Mouse (Mus musculus) right cerebral cortex, adult 18-20 months (tissue): ENCODE data around the gene Zfyve27.
A peak's percentile ranks its signal among the peaks of the same experiment; 100 is the strongest.

Experiments
- DNase-seq: peaks from one replicate; pipeline ENCODE4 v3.0.0; 2022; ENCODE audit warnings: mixed read lengths

Zfyve27 gene

DNA sequence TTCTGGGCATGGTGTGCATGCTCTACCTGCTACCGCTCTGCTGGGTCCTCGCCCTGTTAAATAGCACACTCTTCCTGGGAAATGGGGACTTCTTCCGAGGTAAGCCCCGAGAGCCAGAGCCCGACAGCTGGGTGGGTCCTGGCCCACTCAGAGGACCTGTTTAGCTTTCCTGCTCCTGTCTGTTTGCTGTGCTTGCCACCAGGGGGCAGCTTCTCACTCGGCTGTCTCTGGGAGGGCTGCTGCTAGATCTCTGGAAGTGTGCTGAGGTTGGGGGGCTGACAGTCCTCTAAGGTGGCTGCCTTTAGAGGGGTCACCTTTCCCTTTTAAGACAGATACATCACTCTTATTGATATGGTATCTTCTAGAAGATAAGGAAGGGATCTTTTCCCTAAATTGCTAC is 18.9 kb downstream of the Zfyve27 start:
- no peak for DNase-seq

DNA sequence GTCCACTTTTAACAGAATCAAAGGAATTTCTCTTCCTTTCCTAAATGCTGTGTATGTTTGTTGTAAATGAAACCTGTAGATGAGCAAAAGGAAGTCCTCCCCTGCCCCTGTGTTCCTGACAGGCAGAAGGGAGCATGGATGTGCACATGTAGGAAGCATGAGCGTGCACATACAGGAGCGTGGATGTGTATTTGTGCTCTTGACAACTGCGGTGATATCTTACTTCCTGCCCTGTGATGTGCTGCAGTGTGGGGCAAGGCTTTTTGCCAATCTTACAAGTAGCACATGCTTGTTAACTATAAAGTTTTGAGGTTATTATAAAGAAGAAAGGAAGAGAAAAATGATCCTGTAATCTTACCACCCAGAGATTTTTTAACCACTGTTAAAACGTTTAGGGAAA is 26.0 kb downstream of the Zfyve27 start:
- DNase-seq: no peak

DNA sequence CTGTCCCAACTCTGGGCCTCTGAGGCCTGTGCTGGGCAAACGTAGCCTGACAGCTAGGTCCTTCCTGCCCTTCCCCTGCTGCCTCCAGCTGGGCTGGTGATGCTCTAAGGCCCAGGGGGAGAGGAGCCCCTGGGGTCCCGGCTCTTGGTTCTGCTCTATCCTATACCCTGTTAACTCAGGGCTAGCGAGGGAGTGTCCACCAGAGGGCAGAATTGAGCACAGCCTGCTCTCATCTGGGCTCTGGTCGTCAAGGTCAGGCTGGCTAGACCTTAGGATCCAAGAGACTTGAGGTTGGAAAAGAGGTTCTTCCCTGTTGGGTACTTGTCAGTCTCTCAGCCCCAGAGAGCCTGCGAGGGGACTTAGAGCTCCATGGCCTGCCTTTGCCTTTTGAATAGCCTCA is 26.7 kb downstream of the Zfyve27 start:
- no peak for DNase-seq

DNA sequence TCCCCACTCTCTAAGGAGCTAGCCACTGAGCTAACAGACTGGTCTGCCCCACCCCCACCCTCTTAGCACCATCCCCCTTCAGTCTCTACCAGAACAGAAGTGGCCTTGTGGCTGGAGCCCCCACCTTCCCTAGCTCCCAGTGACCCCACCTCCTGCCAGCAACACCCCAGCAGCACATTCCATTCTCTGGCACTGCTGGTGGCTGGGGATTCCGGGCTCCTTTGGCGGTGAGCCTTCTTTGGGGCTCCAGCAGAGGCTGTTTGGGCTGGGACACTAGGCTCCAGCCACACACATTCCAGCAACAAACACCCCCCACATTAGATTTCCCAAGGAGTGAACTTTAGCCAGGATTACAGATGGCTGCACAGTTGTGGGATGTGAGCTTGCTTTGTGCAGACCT is 29.6 kb downstream of the Zfyve27 start:
- DNase-seq: no peak

DNA sequence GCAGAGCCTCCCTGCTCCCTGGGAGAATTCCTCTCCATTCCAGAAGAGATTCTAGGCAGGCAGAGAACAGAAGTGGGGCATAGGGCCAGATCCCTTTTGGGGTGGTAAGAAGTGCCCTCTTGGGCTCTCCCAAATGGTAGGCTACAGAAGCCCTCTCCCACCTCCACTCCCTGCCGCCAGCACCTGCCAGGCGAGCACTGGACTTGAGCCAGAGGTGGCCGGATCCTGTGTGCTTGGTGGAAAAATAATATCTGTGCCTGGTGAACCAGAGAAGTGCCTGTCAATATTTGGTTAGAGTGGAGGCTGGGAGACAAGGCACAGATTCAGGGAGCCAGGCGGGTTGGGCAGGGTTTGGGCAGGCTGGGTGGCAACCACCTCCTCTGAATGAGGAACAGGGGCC is 32.6 kb downstream of the Zfyve27 start:
- no peak for DNase-seq

DNA sequence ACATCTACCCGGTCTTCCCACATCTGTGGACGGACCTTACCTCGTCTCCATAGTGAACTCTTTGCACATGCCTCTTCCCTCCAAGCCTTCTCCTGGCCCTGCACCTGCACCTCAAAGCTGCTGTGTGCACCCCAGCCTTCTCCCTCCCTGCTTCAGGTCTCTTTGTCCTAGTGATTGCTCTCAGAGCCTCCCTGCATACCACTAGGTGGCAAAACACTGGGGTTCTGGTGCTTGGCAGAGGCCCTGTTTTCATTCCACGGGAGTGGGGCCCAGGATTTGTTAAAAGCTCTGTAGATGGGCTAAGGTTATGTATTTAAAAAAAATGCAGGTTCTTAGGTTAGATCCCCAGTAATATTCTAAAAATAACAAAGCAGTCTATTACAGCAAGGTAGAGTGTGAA is 33.3 kb downstream of the Zfyve27 start:
- DNase-seq: no peak

DNA sequence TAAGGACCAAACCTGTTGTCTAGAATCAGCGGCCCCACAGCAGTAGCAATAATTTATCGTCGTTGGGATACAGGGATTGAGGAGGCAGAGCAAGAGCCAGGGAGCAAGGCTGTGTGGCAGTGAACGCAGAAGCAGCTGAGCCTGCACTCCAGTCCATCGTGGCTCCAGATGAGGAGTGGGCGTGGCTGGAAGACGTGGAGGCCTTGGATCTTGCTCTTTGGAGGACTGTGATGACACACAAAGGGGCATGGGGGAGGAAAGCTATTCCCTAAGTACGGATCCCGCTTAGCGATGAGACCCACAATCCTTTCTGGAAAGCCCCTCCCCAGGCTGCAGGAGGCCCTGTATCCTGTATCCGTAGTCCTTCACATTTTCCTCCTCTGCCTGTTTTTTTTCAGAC is 34.3 kb downstream of the Zfyve27 start:
- DNase-seq: no peak

DNA sequence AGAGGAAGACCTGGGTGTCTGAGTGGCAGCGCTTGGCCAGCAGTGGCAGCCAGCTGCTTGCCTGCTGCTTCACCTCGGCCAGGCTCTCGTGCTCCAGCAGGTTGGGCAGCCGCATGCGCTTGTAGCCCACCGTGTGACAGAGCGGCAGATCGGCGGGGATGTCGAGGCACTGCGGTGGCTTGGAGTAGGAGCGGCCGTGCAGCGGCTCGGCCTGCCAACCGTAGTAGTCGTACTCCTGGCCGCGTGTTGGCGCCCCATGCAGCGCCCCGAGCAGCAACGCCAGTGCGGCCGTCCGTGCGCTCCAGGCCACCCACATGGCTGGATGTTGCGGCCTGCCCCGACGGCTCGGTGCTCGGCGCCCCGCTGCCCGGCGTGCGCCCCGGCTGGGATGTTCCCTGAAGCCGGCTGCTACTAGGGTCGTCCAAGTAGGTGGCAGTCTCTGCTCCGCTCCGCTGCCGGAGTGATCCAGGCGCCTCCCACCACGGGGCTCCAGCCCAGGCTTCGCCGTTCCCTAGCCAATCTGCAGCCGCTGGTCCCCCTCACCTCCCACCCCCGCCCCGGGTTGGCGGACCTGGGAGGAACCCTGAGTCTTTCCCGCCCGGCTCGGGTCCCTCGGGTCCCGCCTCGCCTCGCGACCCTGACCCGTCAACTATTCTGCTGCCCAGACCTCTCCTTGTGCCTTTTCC is 38.1 kb downstream of the Zfyve27 start, which contains the start of gene Sfrp5:
Gene Sfrp5 (minus strand): TSS at position 557 of the 686 bp plus-strand sequence.
- DNase-seq: no peak

DNA sequence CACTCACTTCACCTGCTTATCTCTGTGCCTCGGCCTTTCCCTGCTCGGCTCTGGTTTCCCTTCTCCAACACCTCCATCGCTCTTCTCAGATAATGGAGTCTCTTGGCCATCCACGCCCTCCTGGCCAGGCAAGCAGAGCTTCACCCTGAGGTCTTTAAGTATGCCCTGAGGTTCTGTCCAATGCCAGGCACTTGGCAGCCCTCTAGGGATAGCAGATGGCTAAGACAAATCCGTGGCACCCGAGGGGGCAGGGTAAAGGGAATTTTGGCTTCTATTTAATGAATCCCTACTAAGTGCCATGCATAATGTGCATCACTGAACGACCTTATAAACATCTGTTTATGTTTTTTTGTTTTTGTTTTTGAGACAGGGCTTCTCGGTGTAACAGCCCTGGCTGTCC is 38.7 kb downstream of the Zfyve27 start:
- DNase-seq: no peak

DNA sequence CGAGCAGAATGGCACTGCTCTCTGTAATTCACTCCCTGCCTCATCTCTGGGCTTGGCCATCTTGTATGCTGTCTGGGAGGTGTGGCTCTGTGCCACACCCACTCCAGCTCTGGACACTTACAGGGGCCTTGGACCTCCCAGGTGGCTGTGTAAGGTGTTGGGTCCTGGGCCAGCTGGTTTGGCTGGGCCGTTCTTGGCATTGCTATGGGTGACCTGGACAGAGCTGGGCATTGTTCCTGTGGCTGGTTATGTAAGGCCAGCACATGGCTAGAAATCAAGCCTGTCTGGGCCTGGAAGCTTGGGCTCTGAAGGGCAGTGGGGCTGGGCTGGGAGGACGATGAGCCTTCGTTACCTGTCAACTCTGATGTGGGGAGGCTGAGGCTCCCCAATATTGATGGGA is 40.6 kb downstream of the Zfyve27 start:
- DNase-seq: no peak

DNA sequence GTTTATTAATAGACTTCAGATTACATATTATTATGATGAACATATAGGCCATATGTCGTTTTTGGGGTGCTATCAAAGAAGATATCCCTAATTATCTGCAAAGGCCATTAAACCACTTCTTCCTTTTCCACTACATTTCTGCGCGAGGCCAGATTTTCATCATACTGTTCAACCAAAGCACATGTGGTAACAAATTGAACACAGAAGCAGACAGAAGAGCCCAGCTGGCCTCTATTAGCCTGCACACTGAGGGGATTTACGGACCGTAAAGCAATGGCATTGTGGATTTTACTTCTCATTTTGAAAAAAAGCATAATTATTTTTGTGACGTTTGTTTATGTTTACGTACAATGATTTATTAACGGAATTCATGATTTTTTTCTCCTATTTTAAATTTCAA is 41.5 kb downstream of the Zfyve27 start:
- DNase-seq: no peak

DNA sequence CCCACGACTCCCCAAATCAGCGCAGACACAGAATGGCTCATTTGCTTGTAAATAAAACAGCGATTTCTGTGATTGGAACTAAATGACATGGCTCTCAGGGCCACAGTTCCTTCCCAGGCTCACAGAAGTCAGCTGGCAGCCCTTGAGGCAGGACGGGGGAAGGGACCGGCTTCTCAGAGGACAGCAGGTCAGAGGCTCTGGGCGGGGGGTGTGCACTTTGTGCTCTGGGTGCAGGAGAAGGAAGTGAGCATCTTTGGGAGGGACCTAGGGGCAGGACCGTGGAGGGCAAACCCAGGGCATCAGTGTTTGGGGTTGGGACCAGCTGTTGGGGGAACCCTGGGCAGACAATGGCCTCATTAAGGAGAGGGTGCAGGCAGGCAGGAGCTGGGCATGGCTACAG is 45.7 kb downstream of the Zfyve27 start:
- no peak for DNase-seq

DNA sequence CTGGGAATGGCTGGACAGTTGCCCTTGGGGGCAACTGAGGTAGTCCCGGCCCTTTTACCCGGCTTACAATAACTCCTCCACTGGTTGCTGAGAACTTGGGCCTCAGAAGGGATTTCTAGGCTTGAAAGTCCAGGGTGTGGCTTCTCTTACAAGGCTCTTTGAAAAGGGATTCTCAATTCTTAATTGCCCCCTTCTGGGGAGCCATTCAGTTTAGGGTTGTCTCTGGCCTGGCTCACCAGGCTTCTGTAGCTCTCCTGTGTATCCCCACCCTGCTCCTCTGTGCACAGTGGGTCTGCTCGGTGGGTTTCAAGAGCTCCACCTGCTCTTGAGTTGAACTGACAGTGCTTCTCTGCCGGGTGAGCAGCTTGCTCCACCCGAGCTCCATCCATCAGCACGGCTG is 46.2 kb downstream of the Zfyve27 start:
- no peak for DNase-seq

DNA sequence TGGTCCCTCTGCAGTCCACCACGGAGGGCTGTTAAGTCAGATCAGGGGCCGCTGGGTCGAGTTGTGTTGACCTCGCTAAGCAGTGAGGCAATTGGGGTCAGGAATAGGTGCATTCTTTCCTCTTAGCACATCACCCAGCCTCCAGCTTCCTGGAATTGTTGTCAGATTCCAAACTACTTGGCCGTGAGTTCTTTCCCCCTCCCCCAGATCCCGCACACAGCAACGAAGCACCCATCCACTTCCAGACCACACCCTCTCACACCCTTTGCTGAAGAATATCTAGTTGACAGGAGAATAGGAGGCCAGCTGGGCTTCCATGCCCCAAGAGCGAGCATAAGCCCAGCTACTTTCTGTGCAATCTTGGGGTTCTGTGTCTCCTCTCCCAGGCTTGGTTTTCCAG is 48.2 kb downstream of the Zfyve27 start:
- no peak for DNase-seq

DNA sequence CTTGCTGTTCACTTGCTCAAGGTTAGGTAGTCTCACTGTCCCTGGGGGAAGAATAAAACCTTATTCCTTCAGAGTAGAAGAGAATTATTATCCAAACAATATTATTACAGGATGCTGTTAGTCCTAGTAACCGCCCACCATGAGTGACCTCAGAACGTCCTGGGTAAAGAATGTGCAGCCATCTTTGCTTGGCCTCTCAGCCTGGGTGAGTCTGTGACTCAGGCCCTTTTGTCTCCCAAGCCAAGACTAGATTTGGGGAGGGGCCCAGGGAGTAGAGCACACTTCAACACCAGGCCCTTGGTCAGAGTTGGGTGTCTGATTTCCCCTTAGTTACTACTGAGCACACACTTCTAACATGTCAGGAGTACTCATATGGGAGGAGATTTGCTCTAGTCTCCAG is 50.9 kb downstream of the Zfyve27 start:
- DNase-seq: no peak

DNA sequence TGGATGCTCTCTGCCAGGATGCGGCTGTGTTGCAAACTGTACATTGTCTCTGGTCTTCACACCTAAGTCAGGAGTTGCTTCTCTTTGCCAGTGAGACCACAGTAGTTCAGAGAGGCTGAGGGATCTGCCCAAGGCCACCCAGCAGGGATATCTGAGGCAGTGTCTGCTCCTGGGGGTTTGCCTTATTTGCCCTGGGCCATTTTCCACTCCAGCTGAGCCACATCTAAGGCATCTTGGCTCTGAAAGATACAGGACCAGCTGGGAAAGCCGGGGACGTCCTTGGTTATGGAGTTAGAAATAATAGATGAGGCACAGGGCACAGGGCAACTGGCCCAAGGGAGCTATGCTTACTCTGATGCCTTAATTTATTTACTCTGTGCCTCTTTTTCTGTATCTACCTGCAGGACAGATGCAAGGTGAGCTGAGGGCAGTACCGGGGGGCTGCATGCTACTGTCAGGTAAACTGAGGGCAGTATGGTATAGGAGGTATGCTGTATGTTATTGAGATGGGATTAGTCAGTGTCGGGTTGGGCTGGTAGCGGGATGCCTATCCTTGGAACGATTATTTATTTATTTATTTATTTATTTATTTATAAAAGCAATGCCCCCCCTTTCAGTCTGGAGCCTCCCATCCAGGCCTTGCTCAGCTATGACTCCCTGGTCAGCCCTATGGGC is 53.1 kb downstream of the Zfyve27 start:
- no peak for DNase-seq

DNA sequence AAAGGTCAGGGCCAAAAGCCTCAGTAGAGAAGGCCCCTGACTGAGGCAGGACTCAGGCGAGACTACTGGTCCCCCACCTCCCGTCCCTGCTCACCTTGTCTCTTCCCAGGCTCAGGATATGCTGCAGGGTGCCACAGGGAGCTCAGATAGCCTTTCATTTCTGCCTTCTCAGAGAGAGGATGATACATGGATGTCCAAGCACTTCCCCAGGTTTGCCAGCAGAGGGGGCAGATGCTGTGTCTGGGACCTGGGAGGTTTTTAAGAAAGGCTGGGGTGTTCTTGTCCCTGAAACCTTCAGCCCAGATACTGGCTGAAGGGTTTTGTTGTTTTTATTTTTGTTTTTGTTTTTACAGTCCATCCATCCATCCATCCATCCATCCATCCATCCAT is 53.6 kb downstream of the Zfyve27 start:
- peak; percentile 45 for DNase-seq

DNA sequence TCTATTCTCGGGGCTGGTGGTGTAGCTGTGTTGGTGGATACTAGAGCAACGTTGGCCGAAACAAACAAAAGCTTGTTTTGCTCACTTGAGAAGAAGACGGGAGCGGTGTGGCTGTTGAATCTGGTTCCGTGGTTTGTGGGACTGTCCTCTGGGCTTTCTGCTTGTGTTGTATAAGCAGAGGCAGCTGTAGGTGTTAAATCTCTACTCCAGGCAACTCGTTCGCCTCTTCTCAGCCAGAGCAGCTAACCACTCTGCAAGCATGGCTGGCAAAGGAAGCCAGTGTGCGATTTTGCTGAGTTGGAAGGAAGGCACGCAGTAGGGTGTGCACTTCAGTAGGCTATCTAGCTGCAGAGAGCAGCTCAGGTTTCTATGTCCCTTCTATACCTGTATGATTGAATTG is 62.7 kb downstream of the Zfyve27 start:
- DNase-seq: peak; percentile 46

DNA sequence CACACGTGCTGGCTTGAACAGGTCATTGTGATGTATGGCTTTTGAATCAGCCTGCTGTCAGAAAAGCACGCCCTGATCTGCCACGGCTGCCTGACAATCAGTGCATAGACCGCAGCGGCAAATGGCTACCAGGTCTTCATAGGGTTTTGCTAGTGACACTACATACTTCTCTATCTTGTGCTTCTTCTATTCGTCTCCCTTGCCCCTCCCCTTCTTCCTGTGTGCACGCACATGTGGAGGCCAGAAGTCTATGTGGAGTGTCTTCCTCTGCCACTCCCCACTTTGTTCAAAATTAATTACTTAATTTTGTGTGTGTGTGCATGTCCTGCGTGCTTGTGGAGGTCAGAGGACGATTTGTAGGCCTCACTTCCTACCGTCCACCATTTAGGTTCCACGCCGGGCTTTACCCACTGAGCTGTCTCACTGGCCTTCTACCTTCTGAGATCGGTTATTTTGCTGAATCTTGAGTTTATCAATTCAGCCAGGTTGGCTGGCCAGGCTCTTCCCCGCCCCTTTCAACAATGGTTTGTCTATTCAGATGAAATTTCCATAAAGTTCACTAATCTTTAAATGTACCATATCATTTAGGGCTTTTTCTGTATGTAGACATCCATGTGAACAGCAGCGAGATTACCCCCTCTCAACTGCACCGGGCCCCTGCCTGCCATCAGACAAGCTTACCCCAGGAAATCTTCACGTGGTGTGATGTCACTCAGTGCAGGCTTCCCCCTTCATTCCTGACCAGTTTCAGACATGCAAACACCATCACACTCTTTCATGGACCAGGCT is 65.9 kb downstream of the Zfyve27 start:
- DNase-seq: no peak

DNA sequence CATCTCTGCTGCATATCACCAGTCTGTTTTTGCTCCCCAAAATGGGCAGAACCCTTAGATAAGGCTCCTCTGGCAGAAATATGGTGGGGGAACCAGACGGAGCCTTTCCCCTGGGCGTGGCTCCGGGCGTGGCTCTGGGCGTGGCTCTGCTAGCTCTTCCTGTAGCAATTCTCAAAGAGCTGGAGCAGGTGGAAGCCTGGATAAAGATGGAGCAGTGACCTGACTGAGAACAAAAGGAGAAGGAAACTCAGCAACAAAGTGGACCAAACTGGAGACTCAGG is 66.5 kb downstream of the Zfyve27 start:
- DNase-seq: no peak

DNA sequence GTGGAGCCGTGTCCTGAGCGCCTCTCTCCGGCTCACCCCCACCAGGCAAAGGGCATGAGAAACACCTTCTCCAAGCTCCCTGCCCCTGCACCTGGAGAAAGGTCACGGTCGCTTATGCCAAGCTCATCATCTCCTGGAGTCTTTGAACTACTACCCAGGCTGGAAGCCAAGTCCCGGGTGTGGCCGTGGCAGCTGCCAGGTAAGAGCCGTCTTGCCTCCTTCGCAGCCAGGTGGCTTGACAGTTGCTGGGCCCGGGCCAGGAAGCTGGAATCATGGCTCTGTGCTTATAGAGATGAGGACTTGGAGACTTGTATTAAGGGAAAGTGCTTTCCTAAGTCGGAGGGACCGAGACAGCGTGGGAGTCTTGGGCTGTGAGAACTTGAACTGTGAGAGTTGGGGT is 67.2 kb downstream of the Zfyve27 start:
- no peak for DNase-seq

DNA sequence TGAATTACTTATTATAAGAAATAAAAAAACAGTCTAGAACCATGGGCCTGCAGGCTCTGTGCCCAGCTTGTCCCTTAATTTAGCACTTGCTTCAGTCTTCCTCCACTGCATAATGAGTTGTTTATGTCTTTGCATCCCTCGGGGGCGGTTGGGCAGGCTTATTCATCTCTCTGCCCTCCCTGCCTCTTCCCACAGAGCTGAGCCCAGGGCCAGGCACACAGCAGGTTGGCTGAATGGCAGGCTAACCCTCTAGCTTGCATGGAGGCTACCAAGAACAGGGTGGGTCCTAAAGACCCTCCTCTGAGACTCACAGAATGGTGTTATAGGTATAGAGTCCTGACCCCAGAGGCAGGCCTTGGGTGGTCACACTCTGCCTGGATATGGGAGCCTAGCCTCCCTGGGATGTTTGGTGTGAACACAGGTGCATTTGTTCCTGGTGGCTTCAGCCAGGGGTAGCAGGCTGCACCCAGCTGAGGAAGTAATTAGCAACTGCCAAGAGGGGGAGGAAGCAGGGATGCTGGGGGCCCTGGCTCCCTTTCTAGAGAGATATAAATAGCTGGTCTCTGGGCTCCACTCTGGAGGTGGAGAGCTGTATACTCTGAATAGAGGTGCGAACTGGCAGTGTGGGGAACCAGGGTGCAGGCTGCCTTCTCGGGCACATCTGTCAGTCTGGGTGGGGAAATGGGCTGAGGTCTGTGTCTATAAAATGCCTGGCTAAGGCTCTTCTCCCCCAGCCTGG is 74.0 kb downstream of the Zfyve27 start:
- peak; percentile 77 for DNase-seq

DNA sequence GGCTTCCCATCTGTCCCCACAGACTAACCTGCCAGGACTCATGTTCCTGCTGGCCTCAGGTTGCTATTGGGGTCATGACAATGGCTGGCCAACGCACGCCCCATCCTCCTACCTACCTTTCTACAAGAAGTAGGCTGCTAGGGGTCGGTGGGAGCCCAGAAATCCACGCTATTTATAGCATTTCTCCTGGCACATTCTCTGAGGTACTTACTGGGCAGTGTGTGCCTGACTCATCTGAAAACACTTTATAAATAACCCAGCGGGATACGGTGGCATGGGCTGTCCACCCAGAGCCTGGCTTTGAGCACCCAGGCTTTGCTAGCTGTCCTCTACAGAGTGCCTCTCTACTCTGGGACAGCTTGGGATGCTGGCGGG is 74.6 kb downstream of the Zfyve27 start:
- DNase-seq: peak; percentile 38

DNA sequence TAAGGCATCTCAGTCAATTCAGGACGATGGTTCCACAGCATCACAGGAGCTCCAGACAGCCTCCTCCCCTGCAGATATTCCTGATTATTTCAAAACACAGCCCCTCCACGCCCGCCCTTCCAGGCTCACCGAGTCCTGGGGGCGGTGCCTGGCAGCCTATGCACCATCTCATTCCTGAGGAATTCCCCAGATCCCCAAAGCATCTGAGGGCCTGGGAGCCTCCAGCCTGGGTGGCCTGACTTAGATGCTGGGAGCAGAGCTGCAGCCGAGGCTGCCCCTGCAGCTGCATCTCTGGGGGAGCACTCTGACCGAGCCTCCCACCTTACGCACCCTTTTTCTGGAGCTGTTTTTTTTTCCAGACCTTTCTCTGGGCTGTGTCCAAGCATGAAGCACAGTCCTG is 77.1 kb downstream of the Zfyve27 start:
- DNase-seq: no peak
